Mouse (Mus musculus): ENCODE data around the gene Gng7.

The Gng7 gene

GRCm38 (mm10) chr10:80929299-80930226 lies 85.2 kb downstream of the Gng7 start, which contains the start of gene Gadd45b:
Gene Gadd45b, plus strand, starts transcription at chr10:80930073.
- peak; percentile 98 for DNase-seq (ENCODE audit: low read depth, low spot score)

GRCm38 (mm10) chr10:80928586-80929298 lies 86.0 kb downstream of the Gng7 start:
- DNase-seq (ENCODE audit: low read depth, low spot score): peak; percentile 77

DNA sequence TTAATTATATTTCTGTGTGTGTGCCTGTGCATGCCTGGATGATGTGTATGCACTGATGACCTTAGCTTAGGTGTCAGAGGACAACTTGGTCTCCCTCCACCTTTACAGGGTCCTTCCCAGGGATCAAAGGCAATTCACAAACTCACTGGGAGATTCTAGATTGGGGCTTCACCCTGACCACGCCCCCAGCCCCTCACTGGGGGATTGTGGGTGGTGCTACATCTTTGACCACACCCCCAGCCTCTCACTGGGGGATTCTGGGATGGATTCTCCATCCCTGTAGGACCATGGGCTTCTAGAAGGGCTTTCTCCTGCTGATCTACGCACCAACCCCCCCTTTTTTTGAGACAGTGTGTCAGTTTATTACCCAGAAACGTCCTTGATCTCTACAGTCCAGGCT lies 89.3 kb downstream of the Gng7 start:
- DNase-seq (ENCODE audit: low read depth, low spot score): no peak

GRCm38 (mm10) chr10:80921923-80922322 lies 92.8 kb downstream of the Gng7 start:
- no peak for DNase-seq (ENCODE audit: low read depth, low spot score)

- no peak for DNase-seq (ENCODE audit: low read depth, low spot score)
These were observed 96.8 kb downstream of the Gng7 start, which contains the start of gene Lmnb2 for GRCm38 (mm10) chr10:80917779-80918434. Gene Lmnb2, minus strand, starts transcription at chr10:80918245.

DNA sequence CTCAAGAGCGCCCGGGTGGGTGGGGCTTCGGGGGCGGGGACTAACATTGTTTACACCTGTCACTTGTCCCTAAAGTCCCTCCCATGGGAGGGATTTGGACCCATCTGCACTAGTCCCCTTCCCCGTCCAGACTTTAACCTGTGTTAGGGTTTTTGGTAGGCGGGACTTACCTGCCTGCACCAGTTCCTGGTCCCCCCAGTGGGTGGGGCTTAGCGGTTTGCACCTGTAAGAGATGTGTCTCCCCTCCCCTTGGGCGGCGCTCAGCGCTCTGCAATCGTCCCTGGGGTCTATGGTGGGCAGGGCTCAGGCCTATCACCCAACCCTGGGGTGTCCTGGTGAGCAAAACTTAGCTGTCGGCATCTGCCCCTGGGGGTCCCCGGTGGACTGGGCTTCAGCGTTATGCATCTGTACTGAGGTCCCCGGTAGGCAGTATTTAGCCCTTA lies 97.4 kb downstream of the Gng7 start:
- no peak for DNase-seq (ENCODE audit: low read depth, low spot score)

DNA sequence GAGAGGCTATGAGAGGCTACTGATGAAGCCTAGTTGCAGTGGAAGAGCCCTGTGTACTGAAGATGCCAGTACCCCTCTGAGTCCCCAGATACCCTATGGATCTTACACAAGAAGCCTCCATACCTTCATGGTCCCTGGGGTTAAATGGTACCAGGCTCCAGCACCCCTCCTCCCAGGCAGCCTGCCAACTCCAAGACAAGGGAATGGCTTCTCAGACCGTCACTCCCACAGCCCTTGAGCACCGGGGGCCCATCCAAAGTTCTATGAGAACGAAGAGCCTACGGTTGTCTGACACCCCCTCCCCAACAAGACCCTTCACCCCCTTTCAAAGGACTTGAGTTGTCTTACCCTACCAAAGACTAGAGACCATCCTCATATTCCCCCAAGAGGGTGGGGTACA lies 99.0 kb downstream of the Gng7 start:
- DNase-seq (ENCODE audit: low read depth, low spot score): no peak

DNA sequence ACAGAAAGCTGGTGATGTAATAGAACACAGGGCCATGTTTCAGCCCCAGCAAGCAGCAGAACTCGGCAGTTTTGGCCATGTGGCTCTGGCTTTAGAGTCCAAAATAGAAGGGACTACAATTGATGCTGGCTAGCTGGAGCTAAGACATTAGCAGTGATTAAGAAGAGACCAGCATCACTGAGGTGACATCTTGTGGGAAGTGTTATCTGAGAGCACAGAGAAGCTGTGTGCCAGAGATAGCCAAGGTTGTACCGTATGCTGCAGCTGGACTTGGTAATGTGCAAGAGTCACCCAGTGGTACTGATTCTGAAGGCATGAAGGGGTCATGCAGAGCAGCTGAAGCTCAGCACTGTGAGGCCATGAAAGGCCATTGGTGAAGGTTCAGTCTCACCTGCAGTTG lies 99.5 kb downstream of the Gng7 start:
- DNase-seq (ENCODE audit: low read depth, low spot score): no peak

- no peak for DNase-seq (ENCODE audit: low read depth, low spot score)
These were observed 100.5 kb downstream of the Gng7 start for GRCm38 (mm10) chr10:80914253-80914656.

DNA sequence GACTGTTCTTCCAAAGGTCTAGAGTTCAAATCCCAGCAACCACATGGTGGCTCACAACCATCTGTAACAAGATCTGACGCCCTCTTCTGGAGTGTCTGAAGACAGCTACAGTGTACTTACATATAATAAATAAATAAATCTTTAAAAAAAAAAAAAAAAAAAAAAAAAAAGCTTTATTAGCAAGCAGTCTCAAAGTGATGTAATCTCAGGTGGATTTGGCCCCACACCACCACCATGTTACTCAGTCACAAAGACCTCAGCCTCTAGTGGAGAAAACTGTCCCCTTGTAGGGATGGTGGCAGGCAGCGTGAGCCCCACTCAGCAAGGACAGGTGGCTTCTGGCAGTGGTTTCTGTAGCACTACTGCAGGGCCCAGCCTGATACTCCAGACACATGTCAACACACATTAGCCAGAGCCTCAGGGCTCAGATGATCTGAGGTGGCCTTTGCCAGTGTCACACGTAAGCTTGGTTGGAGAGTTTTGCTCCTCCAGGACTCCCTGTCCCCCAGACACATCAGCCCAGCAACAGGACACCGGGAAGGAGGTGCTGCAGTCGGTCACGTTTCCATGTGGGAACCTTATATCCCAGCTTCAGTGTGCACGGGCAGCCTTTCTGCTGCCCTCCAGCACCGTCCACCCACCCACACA lies 101.3 kb downstream of the Gng7 start:
- no peak for DNase-seq (ENCODE audit: low read depth, low spot score)

GRCm38 (mm10) chr10:80911891-80912290 lies 102.9 kb downstream of the Gng7 start:
- DNase-seq (ENCODE audit: low read depth, low spot score): no peak

GRCm38 (mm10) chr10:80911354-80911753 lies 103.4 kb downstream of the Gng7 start:
- no peak for DNase-seq (ENCODE audit: low read depth, low spot score)

DNA sequence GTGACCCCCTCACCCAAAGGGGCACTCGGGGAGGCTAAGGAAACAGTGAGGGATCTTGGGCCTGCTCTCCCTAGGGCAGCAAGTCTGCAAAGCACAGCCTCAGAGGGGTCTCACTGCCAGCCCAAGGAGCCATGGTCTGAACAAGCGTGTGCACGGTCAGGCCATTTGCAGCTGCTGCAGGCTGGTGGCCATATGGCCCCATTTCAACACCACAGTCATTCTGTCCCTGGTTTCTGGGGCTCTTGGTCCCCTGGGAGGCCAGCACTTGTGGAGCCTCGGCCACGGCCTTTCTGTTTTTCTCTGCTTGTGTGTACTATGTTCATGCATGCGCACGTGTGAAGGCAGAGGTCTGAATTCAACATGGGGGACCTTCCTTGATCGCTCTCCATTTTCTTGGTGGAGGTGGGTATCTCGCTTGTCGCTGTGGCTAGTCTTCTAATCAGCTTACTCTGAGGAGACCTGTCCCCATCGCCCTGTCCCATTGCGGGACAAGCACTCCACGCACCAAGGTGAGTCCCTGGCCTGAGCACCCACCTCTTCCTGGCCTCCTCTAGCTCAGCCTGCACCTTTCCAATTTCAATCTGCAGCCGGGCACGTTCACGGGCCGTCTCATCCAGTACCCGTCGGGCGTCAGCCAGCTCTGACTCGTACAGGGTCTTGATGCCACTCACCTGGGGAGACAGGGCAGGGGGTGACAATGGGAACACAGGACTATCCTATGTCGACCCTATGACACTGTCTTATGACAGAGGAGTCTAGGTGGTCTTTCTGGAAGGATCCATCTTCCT lies 105.2 kb downstream of the Gng7 start:
- no peak for DNase-seq (ENCODE audit: low read depth, low spot score)

- no peak for DNase-seq (ENCODE audit: low read depth, low spot score)
These were observed 110.0 kb downstream of the Gng7 start for GRCm38 (mm10) chr10:80904709-80905108.

- DNase-seq (ENCODE audit: low read depth, low spot score): no peak
These were observed 110.6 kb downstream of the Gng7 start for GRCm38 (mm10) chr10:80904004-80904693.

DNA sequence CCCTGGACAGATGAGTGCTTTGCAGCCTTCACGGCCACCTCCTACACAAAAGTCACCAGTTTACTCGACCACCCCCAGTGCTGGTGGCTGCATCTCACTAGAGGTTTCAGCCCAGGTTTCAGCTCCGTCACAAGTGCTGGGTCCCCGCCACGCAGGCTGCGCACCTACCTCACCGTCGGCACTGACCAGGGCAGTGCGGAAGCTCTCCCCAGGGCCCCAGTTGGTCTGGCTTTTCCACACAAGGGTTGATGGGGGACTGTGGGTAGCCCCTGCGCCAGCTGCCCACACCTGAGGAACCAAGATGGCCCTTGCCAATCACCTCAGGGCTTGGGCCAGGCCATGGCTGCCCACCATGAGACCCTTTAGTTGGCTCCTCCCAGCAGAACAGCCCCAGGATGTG lies 111.5 kb downstream of the Gng7 start:
- DNase-seq (ENCODE audit: low read depth, low spot score): no peak

DNA sequence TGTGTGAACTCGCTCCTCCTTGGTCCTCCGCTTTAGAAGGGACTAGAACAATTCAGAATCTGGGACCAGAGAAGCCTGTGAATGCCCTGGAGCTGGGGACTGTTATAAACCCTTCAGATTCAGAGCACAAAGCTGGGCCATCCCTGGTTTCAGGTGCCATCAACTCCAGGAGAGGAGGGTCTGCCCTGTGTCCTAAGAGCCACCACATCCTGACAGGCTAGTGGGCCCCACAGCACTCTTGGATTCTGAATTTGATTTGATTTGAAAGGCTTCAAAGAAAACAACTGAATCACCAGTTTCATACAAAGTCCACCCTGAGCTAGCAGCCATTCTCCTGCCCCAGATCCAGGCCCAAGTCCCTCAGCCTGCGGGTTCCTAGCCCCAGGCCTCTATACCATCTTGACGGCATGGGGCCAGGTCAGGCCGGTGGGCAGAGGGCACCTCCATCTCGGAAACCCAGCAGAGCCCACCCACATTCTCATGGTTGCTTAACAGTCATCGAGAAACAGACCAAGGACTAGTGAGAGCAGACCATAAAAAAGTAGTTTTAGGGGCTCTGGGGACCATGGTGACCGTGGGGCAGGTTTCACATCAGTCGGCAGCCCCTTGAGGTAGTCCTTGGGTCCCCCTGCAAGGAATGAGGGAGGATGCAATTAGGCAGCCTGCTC lies 112.3 kb downstream of the Gng7 start:
- DNase-seq (ENCODE audit: low read depth, low spot score): no peak

GRCm38 (mm10) chr10:80901409-80902272 lies 113.1 kb downstream of the Gng7 start:
- no peak for DNase-seq (ENCODE audit: low read depth, low spot score)
